Mouse (Mus musculus): ENCODE measurements around the gene Cenpp. TPM values are rescaled to one million over a fixed set of nuclear protein-coding genes. Genes with fewer than 3 reads are reported as not detected.

Gene Cenpp
- polyA plus RNA-seq, 1 experiment from 2014 or later: 27.7 TPM

GRCm38 (mm10) chr13:49546517-49546916, 106.1 kb downstream of the Cenpp start:
- Histone ChIP-seq H3K27me3 (ENCODE audit: insufficient read depth, poor library complexity, severe bottlenecking) (no peaks in the 10 kb centered on the region), H3K4me3 (no peak overlapping the region), H3K4me1 (peaks cover 8% of the 10 kb centered on the region; the same call in 1 of the 2 replicates), H3K27ac (no peak overlapping the region), H3K9me3 (no peaks in the 10 kb centered on the region), H3K36me3 (no peaks in the 10 kb centered on the region)
- WGBS: 84% methylated on average over 1 of the region's 1 CpGs
- DNase-seq (ENCODE audit: low spot score): no peak

GRCm38 (mm10) chr13:49545646-49546045, 106.9 kb downstream of the Cenpp start:
- no peak for DNase-seq (ENCODE audit: low spot score)
- no peak overlapping the region for H3K4me3 ChIP-seq
- H3K27ac ChIP-seq: no peak overlapping the region
- no peaks in the 10 kb centered on the region for H3K27me3 ChIP-seq (ENCODE audit: insufficient read depth, poor library complexity, severe bottlenecking)
- peaks cover 8% of the 10 kb centered on the region; the same call in 1 of the 2 replicates for H3K4me1 ChIP-seq
- no peaks in the 10 kb centered on the region for H3K9me3 ChIP-seq
- H3K36me3 ChIP-seq: no peaks in the 10 kb centered on the region
- 39% methylated on average over 3 of the region's 3 CpGs for WGBS

- no peak for DNase-seq (ENCODE audit: low spot score)
- H3K27me3 ChIP-seq (ENCODE audit: insufficient read depth, poor library complexity, severe bottlenecking): no peaks in the 10 kb centered on the region
- no peak within 1 kb of the TSS for H3K4me3 ChIP-seq
- H3K36me3 ChIP-seq: no peaks in the 10 kb centered on the region
- peaks cover 8% of the 10 kb centered on the region; the same call in 1 of the 2 replicates for H3K4me1 ChIP-seq
- 87% methylated on average over 3 of the region's 3 CpGs for WGBS
- no peaks in the 10 kb centered on the region for H3K9me3 ChIP-seq
- no peak within 1 kb of the TSS for H3K27ac ChIP-seq
Measured at GRCm38 (mm10) chr13:49544279-49544678, 108.3 kb downstream of the Cenpp start, which contains the start of gene Aspn. Gene Aspn (plus strand): TSS chr13:49544443.

GRCm38 (mm10) chr13:49538693-49539092, 113.9 kb downstream of the Cenpp start:
- Histone ChIP-seq H3K27ac (no peak overlapping the region), H3K36me3 (no peaks in the 10 kb centered on the region), H3K4me3 (no peak overlapping the region), H3K9me3 (no peaks in the 10 kb centered on the region), H3K4me1 (no peaks in the 10 kb centered on the region), H3K27me3 (ENCODE audit: insufficient read depth, poor library complexity, severe bottlenecking) (no peaks in the 10 kb centered on the region)
- DNase-seq (ENCODE audit: low spot score): no peak
- 78% methylated on average over 1 of the region's 1 CpGs for WGBS

GRCm38 (mm10) chr13:49536946-49537345, 115.6 kb downstream of the Cenpp start:
- 87% methylated on average over 1 of the region's 1 CpGs for WGBS

GRCm38 (mm10) chr13:49530636-49531035, 121.9 kb downstream of the Cenpp start:
- Histone ChIP-seq H3K9me3 (no peaks in the 10 kb centered on the region), H3K27ac (no peak overlapping the region), H3K4me3 (no peak overlapping the region), H3K27me3 (ENCODE audit: insufficient read depth, poor library complexity, severe bottlenecking) (no peaks in the 10 kb centered on the region), H3K36me3 (no peaks in the 10 kb centered on the region), H3K4me1 (no peaks in the 10 kb centered on the region)
- DNase-seq (ENCODE audit: low spot score): no peak
- 94% methylated on average over 4 of the region's 4 CpGs for WGBS

More at GRCm38 (mm10) chr13:49536946-49537345, 115.6 kb downstream of the Cenpp start:
- Histone ChIP-seq H3K4me1 (no peaks in the 10 kb centered on the region), H3K27ac (no peak overlapping the region), H3K36me3 (no peaks in the 10 kb centered on the region), H3K4me3 (no peak overlapping the region), H3K9me3 (no peaks in the 10 kb centered on the region), H3K27me3 (ENCODE audit: insufficient read depth, poor library complexity, severe bottlenecking) (no peaks in the 10 kb centered on the region)
- no peak for DNase-seq (ENCODE audit: low spot score)

GRCm38 (mm10) chr13:49526235-49526634, 126.3 kb downstream of the Cenpp start:
- no peaks in the 10 kb centered on the region for H3K4me1 ChIP-seq
- no peaks in the 10 kb centered on the region for H3K9me3 ChIP-seq
- H3K27ac ChIP-seq: no peak overlapping the region
- H3K4me3 ChIP-seq: no peak overlapping the region
- no peaks in the 10 kb centered on the region for H3K36me3 ChIP-seq
- no peak for DNase-seq (ENCODE audit: low spot score)
- no peaks in the 10 kb centered on the region for H3K27me3 ChIP-seq (ENCODE audit: insufficient read depth, poor library complexity, severe bottlenecking)
- WGBS: 85% methylated on average over 2 of the region's 2 CpGs

GRCm38 (mm10) chr13:49518761-49519160, 133.8 kb downstream of the Cenpp start:
- Histone ChIP-seq H3K9me3 (no peaks in the 10 kb centered on the region), H3K4me1 (0 out of 2 replicates have a peak, but pooled peaks cover 6% of the 10 kb centered on the region), H3K36me3 (no peaks in the 10 kb centered on the region), H3K27me3 (ENCODE audit: insufficient read depth, poor library complexity, severe bottlenecking) (no peaks in the 10 kb centered on the region), H3K4me3 (no peak overlapping the region), H3K27ac (no peak overlapping the region)
- WGBS: 61% methylated on average over 2 of the region's 2 CpGs
- no peak for DNase-seq (ENCODE audit: low spot score)

- no peak for DNase-seq (ENCODE audit: low spot score)
- 54% methylated on average over 3 of the region's 3 CpGs for WGBS
- no peaks in the 10 kb centered on the region for H3K36me3 ChIP-seq
- no peak overlapping the region for H3K4me3 ChIP-seq
- H3K27ac ChIP-seq: no peak overlapping the region
- no peaks in the 10 kb centered on the region for H3K27me3 ChIP-seq (ENCODE audit: insufficient read depth, poor library complexity, severe bottlenecking)
- H3K9me3 ChIP-seq: no peaks in the 10 kb centered on the region
- H3K4me1 ChIP-seq: no peaks in the 10 kb centered on the region
Measured at GRCm38 (mm10) chr13:49507176-49507575, 145.4 kb downstream of the Cenpp start.

- no peak for DNase-seq (ENCODE audit: low spot score)
- Histone ChIP-seq H3K4me3 (no peak overlapping the region), H3K27ac (no peak overlapping the region), H3K4me1 (no peaks in the 10 kb centered on the region), H3K27me3 (ENCODE audit: insufficient read depth, poor library complexity, severe bottlenecking) (no peaks in the 10 kb centered on the region), H3K9me3 (no peaks in the 10 kb centered on the region), H3K36me3 (no peaks in the 10 kb centered on the region)
- WGBS: 79% methylated on average over 4 of the region's 4 CpGs
Measured at GRCm38 (mm10) chr13:49505776-49506175, 146.8 kb downstream of the Cenpp start.

GRCm38 (mm10) chr13:49504510-49504909, 148.1 kb downstream of the Cenpp start, which contains the start of gene Ecm2:
Gene Ecm2 (plus strand): TSS chr13:49504810.
- H3K27ac ChIP-seq: no peak within 1 kb of the TSS

GRCm38 (mm10) chr13:49492376-49493368, 159.9 kb downstream of the Cenpp start, which contains the start of gene Tes3-ps:
Gene Tes3-ps (plus strand): TSS chr13:49493318.
- Histone ChIP-seq H3K9me3 (no peaks in the 10 kb centered on the region), H3K27ac (0 out of 2 replicates have a peak within 1 kb of the TSS, but pooled peaks have one; percentile 17), H3K4me1 (peaks cover 11% of the 10 kb centered on the region; the same call in 1 of the 2 replicates), H3K4me3 (no peak within 1 kb of the TSS), H3K36me3 (no peaks in the 10 kb centered on the region), H3K27me3 (ENCODE audit: insufficient read depth, poor library complexity, severe bottlenecking) (no peaks in the 10 kb centered on the region)
- WGBS: 46% methylated on average over 6 of the region's 6 CpGs
- no peak for DNase-seq (ENCODE audit: low spot score)

More at GRCm38 (mm10) chr13:49504510-49504909, 148.1 kb downstream of the Cenpp start, which contains the start of gene Ecm2:
- Histone ChIP-seq H3K36me3 (no peaks in the 10 kb centered on the region), H3K4me3 (no peak within 1 kb of the TSS), H3K4me1 (no peaks in the 10 kb centered on the region), H3K27me3 (ENCODE audit: insufficient read depth, poor library complexity, severe bottlenecking) (no peaks in the 10 kb centered on the region), H3K9me3 (no peaks in the 10 kb centered on the region)
- DNase-seq (ENCODE audit: low spot score): no peak
- WGBS: 72% methylated on average over 4 of the region's 4 CpGs

- no peak for DNase-seq (ENCODE audit: low spot score)
- Histone ChIP-seq H3K27me3 (ENCODE audit: insufficient read depth, poor library complexity, severe bottlenecking) (no peaks in the 10 kb centered on the region), H3K27ac (no peak overlapping the region), H3K4me3 (no peak overlapping the region), H3K4me1 (peaks cover 5% of the 10 kb centered on the region; the same call in 1 of the 2 replicates), H3K36me3 (no peaks in the 10 kb centered on the region), H3K9me3 (no peaks in the 10 kb centered on the region)
- 90% methylated on average over 5 of the region's 5 CpGs for WGBS
Measured at GRCm38 (mm10) chr13:49485388-49485787, 167.2 kb downstream of the Cenpp start.
